Mouse (Mus musculus): ENCODE data around the gene Pet100.

GRCm38 (mm10) chr8:3594466-3594865 lies 26.9 kb upstream of the Pet100 start:
- peak; percentile 27 for TF ChIP-seq EP300 (IDR thresholded peaks at IDR 0.05)
- no peak for TF ChIP-seq CTCF (IDR thresholded peaks at IDR 0.05)

All from lung, postnatal 0 days (tissue).